Mouse (Mus musculus) kidney, adult 11 months (tissue): ENCODE measurements around the gene Ankrd22.
"Not testable (repeated sequence)": the region's sequence is repeated elsewhere in the genome, so short reads cannot be mapped to it uniquely, and the experiment has no call there.

ENCODE experiments used
- DNase-seq: peaks from one replicate; pipeline ENCODE4 v3.0.0; 2022

Ankrd22 gene

GRCm38 (mm10) chr19:34165891-34166290 is at the start of gene Ankrd22:
Ankrd22 (minus strand) TSS chr19:34166053.
- DNase-seq: no peak

DNA sequence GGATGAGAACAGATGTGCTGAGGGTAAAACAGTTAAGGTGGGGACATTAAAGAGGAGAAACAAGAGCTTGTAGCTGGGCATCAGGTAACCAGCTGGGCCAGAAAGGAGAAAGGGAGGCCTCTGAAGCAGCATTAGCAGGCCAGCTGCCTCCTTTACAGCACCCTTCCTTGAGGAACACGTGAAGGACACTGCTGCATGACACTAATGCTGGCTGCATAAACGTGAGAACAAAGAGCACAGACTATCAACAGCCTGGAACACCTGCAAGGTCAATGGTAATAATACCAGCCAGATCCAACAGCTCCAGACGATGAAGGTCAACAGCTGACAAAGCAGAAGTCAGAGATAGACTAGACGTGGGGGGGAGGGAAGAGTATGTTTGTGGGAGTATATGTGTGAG is 48.3 kb upstream of the Ankrd22 start:
- no peak for DNase-seq

DNA sequence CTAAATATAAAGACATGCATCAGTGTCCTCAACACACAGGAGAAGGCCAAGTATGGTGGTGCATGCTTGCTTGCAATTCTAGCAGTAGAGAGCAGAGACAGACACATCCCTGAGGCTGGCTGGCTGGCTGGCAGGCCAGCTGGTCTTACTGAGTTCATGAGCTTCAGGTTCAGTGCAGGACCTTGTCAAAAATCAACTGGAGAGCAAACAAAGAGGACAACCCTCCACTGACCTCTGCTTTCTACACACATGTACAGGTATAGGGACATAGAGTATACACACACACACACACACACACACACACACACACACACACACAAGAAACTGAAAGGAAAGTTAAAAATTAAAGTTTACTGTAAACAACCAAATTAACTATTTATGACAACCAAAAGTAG is 47.4 kb upstream of the Ankrd22 start:
- DNase-seq: no peak

DNA sequence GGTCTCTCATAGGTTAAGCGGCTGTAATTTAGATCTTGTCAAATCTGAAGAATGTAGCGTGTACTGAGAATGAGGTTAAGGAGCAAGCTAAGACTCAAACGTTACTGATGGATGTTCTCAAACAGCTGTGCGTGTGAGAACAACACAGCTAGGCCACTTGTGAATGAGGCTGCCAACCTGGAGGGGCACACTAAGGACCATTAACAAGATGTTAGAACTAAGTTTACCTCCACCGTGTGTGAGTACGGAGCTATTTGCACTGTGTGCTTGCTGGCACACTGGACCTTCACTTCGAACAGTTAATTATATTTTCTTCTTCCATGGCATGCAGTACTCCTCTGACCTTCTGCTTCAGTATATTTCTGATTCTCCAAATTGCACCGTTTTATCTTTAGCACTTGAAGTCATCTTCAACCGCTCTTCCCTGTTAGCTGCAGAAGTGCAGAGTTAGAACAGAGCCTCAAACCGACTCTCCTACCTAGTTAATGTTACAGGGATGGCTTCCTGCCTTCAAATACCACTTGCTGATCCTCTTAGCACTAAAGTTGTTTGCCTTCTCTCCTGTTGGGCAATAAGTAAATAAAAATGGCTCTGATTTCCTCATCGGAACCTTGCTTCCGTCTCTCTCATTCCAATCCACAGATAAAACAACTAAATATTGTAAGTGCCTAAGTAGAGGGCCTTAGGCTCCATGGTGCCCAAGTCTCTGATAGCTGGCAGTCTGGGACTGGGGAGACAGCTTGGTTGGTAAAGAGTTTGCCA is 46.8 kb upstream of the Ankrd22 start:
- no peak for DNase-seq

DNA sequence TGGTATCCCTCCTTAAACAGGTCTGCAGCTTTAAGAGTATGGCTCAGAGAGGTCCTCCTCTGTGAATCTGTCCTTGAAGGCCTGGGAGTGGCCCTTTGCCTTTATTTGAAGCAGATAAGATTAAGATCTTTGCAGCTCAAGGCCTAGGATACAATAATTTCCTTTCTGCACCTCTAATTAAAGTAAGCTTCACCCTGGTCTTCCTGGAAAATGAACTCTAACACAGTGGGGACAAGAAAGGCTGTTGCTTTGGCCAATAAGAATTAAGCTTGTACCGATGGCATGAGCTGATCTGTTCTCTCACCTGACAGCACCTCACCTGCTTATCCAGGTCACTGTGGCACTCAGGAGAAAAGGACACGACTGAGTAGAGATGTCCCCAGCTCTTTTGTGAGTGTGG is 45.0 kb upstream of the Ankrd22 start:
- DNase-seq: no peak

- DNase-seq: no peak
Measured at GRCm38 (mm10) chr19:34209930-34210581, 44.2 kb upstream of the Ankrd22 start.

- DNase-seq: no peak
Measured at GRCm38 (mm10) chr19:34209031-34209430, 43.2 kb upstream of the Ankrd22 start.

- no peak for DNase-seq
Measured at GRCm38 (mm10) chr19:34206760-34207440, 41.0 kb upstream of the Ankrd22 start.

- not testable (repeated sequence) for DNase-seq
Measured at GRCm38 (mm10) chr19:34206128-34206527, 40.3 kb upstream of the Ankrd22 start.

DNA sequence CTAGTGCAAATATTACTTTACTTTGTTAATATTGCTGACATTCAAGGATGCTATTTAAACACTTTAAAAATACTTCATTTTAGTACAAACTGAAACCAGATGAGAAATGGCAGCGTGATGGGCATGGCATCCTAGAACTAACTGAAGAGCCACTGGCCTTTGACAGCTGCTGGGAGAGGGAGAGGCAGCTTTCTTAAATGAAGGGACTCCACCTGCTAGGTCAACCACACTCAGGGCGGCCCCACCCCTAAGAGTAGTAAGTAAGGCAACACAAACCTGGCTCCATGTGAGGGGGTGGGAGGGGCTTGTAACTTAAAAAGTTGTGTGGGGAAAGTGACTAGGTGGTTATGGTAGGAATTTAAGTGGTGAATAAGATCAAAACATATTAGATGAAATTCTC is 36.8 kb upstream of the Ankrd22 start:
- no peak for DNase-seq

- no peak for DNase-seq
Measured at GRCm38 (mm10) chr19:34199488-34199887, 33.6 kb upstream of the Ankrd22 start.

- no peak for DNase-seq
Measured at GRCm38 (mm10) chr19:34198901-34199300, 33.0 kb upstream of the Ankrd22 start.

DNA sequence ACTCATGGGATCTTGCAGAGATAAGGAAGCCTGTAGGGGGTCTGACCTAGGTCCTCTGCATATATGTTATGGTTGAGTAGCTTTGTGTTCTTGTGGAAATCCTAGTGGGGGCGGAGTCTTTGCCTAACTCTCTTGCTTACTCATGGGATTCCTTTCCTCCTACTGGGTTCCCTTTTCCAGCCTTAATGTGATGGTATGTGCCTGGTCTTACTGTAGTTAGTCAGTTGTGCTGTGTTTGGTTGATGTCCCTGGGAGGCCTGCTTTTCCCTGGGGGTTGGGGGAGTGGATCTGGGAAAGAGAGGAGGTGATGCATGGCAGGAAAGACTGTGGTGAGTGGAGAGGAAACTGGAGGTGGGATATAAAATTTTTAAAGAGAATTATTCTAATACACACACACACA is 32.2 kb upstream of the Ankrd22 start:
- DNase-seq: no peak

DNA sequence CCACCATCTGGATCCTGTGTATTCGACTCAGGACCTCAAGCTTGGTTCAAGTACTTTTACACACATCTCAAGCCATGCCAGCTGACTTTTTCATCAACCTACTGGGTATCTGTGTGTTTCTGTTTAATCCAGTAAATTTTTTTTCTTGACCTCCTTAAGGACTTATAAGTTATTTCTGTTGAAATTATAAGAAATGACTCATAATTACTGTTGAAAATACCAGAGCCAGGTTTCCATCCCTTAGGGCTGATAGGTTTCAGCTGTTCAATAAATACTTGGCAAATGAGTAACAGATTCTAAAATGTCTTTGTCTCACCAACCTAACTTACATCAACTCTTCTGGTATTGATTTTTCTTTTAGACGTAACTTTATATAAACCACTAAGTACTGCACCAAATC is 29.2 kb upstream of the Ankrd22 start:
- DNase-seq: no peak

GRCm38 (mm10) chr19:34194132-34194745 is 28.4 kb upstream of the Ankrd22 start:
- DNase-seq: no peak

DNA sequence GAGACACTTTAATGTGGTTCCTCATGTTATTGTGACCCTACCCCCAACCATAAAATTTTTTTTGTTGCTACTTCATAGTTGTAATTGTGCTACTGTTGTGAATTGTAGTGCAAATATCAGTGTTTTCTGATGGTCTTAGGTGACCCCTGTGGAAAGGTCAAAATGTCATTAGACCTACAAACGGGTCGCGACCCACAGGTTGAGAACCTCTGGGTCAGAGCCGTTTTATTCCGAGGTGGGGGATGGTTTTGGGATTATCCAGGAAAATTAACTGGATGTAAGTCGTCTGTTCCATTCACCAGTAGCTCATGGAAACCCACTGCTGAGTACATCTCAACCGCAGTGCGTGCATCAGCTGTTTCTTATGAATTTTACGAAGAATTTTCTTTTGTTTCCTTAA is 27.8 kb upstream of the Ankrd22 start:
- no peak for DNase-seq

GRCm38 (mm10) chr19:34193149-34193548 is 27.3 kb upstream of the Ankrd22 start:
- DNase-seq: peak; percentile 17

DNA sequence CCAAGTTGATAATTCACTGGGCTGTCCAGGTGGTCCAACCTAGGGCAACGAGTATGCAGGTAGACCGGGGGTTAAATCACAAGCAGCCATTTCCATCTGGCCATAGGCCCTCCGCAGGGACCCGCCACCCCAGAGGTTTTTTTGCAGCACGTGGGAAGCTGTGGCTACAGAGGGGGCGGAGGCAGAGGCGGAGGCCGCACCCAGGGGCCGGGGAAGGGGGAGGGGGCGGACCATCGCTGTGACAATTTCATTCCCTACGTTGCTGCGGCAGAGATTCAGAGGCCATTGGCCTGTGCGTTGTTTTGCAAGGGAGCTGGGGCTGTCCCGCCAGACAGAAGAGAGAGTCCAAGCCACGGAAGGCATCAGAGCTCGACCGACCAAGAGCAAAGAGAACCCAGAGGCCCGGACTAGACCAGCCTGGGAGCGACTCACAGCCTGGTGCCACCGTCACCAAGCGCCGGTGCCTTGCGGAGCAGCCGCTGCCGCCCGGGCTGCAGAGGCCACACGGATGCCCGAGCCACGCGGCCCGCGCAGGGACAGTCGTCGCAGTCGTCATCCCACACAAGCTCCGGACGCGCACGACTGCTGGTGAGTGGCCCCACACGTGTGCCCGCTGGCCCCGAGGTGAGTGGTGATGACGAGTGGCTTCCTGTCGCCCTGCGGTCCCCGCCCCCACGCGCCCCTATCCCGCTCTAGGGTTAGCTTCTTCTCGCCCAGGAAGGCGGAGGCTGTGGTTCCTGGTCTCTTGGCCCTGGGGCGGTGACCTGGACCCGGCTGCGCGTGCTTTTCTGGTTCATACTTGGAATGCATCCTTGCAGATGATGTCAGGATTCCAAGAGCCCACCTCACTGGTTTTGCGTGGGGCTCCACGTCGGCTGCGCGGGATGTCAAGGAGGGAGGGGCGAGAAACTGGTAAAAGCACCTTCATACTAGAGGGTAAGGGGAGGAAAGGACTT is 26.4 kb upstream of the Ankrd22 start, which contains the start of gene Stambpl1:
Gene Stambpl1 (plus strand): TSS at position 222 of the 956 bp plus-strand sequence.
- DNase-seq: peak; percentile 51

- no peak for DNase-seq
Measured at GRCm38 (mm10) chr19:34191645-34192007, 25.8 kb upstream of the Ankrd22 start.

- DNase-seq: no peak
Measured at GRCm38 (mm10) chr19:34186845-34187244, 21.0 kb upstream of the Ankrd22 start.

DNA sequence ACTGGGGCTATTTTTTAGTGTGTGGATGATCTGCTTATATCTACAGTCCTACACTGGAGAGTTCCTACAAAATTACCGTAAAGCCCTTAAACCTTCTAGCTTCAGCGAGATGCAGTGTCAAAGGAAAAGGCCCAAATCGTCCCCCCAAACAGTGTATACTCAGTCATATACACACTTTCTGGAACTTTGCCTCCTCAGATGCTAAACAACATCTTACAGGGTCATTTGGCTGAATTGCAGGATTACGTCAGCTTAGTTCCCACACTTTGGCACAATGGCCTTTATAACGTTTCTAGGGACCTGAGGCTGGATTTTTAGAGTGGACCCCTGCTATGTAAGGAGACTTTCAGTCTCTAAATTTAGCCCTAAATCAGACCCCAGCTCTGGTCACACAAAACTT is 16.6 kb upstream of the Ankrd22 start:
- no peak for DNase-seq

DNA sequence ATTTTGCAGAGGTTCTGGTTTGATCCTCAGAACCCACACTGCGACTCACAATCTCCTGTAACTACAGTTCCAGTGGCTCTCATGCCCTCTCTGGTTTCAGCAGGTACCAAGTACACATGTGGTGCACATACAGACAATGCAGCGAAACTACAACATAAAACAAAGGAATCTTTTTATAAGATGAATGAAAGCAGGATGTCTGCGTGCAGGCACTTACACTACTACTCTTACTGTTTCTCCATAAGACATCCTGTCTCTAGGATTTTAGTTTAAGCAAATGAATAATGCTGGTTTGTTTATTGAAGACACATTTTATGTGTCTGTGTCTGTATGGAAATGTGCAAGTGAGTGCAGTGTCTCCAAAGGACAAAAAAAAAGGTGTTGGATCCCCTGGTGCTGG is 15.4 kb upstream of the Ankrd22 start:
- no peak for DNase-seq
